Mouse (Mus musculus): Measurements from ENCODE around the gene Gm21317. TPM values are rescaled to one million over a fixed set of nuclear protein-coding genes. Genes with fewer than 3 reads are reported as not detected.

The Gm21317 gene
- polyA plus RNA-seq (2017; shearing (Covaris generic)): not detected

GRCm38 (mm10) chrY:82224927-82225326, at the start of gene Gm21317:
TSS of gene Gm21317 (plus strand) at chrY:82225227.

All from inflammation-experienced regulatory T-cells, adult 16 weeks (primary cell).